Mouse (Mus musculus) granulocyte monocyte progenitor cell, adult 5-6 weeks (primary cell): Measurements from ENCODE around the gene Fam205a1. TPM values are rescaled to one million over a fixed set of nuclear protein-coding genes. Genes with fewer than 3 reads are reported as not detected.
"Not testable (repeated sequence)": the region's sequence is repeated elsewhere in the genome, so short reads cannot be mapped to it uniquely, and the experiment has no call there.

Experiments used
- ATAC-seq: replicated peaks from 2 replicates; pipeline ENCODE4 v1.8.0; 2016; ENCODE audit warnings: mild to moderate bottlenecking, moderate TSS enrichment, inconsistent platforms; ENCODE audit not compliant: poor library complexity, severe bottlenecking
- total RNA-seq, 2 experiments: library from RNA; stranded (forward) in 1 of 2; stranded (reverse) in 1 of 2; fragments of 200-712, 200-1000 nt in 1 of 2; fragments of >200 nt in 1 of 2; fragmentation: Nextera tagmentation in 1 of 2; gene quantifications; 2 replicates each; pipeline ENCODE4 v1.2.3; 2014 to 2017

Gene Fam205a1
- total RNA-seq, 2 experiments from 2014 or later: not detected

GRCm38 (mm10) chr4:42856671-42857070 lies 3.0 kb upstream of the Fam205a1 start, which contains the start of gene Gm12394:
Gene Gm12394, minus strand, starts transcription at chr4:42856771.
- ATAC-seq: not testable (repeated sequence)

Other genes with a start within 250 kb of the Fam205a1 start
- not detected in 2 replicates for gene Gm10591, start 241.7 kb downstream of the Fam205a1 start, total RNA-seq (2014; fragmentation: Nextera tagmentation)
- gene Gm10591, start 241.7 kb downstream of the Fam205a1 start, total RNA-seq (2017): not detected in 2 replicates
- gene Gm2564, start 224.2 kb downstream of the Fam205a1 start, total RNA-seq (2014; fragmentation: Nextera tagmentation): not detected in 2 replicates
- not detected in 2 replicates for gene Gm2564, start 224.2 kb downstream of the Fam205a1 start, total RNA-seq (2017)
- gene Ccl27b, start 198.6 kb downstream of the Fam205a1 start, total RNA-seq (2014; fragmentation: Nextera tagmentation): not detected in 2 replicates
- gene Ccl27b, start 198.6 kb downstream of the Fam205a1 start, total RNA-seq (2017): not detected in 2 replicates
- not detected in 2 replicates for gene Il11ra2, start 192.0 kb downstream of the Fam205a1 start, total RNA-seq (2014; fragmentation: Nextera tagmentation)
- gene Il11ra2, start 192.0 kb downstream of the Fam205a1 start, total RNA-seq (2017): not detected in 2 replicates
- gene 4930578G10Rik, start 118.3 kb downstream of the Fam205a1 start, total RNA-seq (2014; fragmentation: Nextera tagmentation): not detected in 2 replicates
- not detected in 2 replicates for gene 4930578G10Rik, start 118.3 kb downstream of the Fam205a1 start, total RNA-seq (2017)
- not detected in 2 replicates for gene Ccl19, start 97.3 kb downstream of the Fam205a1 start, total RNA-seq (2014; fragmentation: Nextera tagmentation)
- gene Ccl19, start 97.3 kb downstream of the Fam205a1 start, total RNA-seq (2017): not detected in 2 replicates
- gene Ccl21a, start 79.9 kb downstream of the Fam205a1 start, total RNA-seq (2014; fragmentation: Nextera tagmentation): not detected in 2 replicates
- not detected in 2 replicates for gene Ccl21a, start 79.9 kb downstream of the Fam205a1 start, total RNA-seq (2017)
- not detected in 2 replicates for gene Gm12394, start 2.9 kb upstream of the Fam205a1 start, total RNA-seq (2014; fragmentation: Nextera tagmentation)
- not detected in 2 replicates for gene Gm12394, start 2.9 kb upstream of the Fam205a1 start, total RNA-seq (2017)
- not detected in 2 replicates for gene Fam205c, start 20.3 kb upstream of the Fam205a1 start, total RNA-seq (2014; fragmentation: Nextera tagmentation)
- not detected in 2 replicates for gene Fam205c, start 20.3 kb upstream of the Fam205a1 start, total RNA-seq (2017)
- gene Phf24, start 62.8 kb upstream of the Fam205a1 start, total RNA-seq (2014; fragmentation: Nextera tagmentation): 0.11 and 0.21 TPM in 2 replicates
- gene Phf24, start 62.8 kb upstream of the Fam205a1 start, total RNA-seq (2017): 0.04 and 1.0 TPM in 2 replicates
- 4.4 and 16.3 TPM in 2 replicates for gene Dnajb5, start 95.9 kb upstream of the Fam205a1 start, total RNA-seq (2014; fragmentation: Nextera tagmentation)
- gene Dnajb5, start 95.9 kb upstream of the Fam205a1 start, total RNA-seq (2017): 1.0 and 1.1 TPM in 2 replicates
- gene 1700022I11Rik, start 115.7 kb upstream of the Fam205a1 start, total RNA-seq (2014; fragmentation: Nextera tagmentation): not detected in 2 replicates
- 0.22 and 0.57 TPM in 2 replicates for gene 1700022I11Rik, start 115.7 kb upstream of the Fam205a1 start, total RNA-seq (2017)
- 207 and 209 TPM in 2 replicates for gene Vcp, start 146.6 kb upstream of the Fam205a1 start, total RNA-seq (2014; fragmentation: Nextera tagmentation)
- gene Vcp, start 146.6 kb upstream of the Fam205a1 start, total RNA-seq (2017): 303 and 304 TPM in 2 replicates
- gene Fancg, start 156.6 kb upstream of the Fam205a1 start, total RNA-seq (2014; fragmentation: Nextera tagmentation): 19.9 and 29.0 TPM in 2 replicates
- gene Fancg, start 156.6 kb upstream of the Fam205a1 start, total RNA-seq (2017): 18.7 and 21.8 TPM in 2 replicates
- gene Pigo, start 171.9 kb upstream of the Fam205a1 start, total RNA-seq (2014; fragmentation: Nextera tagmentation): 15.6 and 15.8 TPM in 2 replicates
- 5.8 and 10.8 TPM in 2 replicates for gene Pigo, start 171.9 kb upstream of the Fam205a1 start, total RNA-seq (2017)
- 140 and 178 TPM in 2 replicates for gene Stoml2, start 177.8 kb upstream of the Fam205a1 start, total RNA-seq (2014; fragmentation: Nextera tagmentation)
- gene Stoml2, start 177.8 kb upstream of the Fam205a1 start, total RNA-seq (2017): 130 and 143 TPM in 2 replicates
- 2.9 and 5.1 TPM in 2 replicates for gene Fam214b, start 192.3 kb upstream of the Fam205a1 start, total RNA-seq (2014; fragmentation: Nextera tagmentation)
- gene Fam214b, start 192.3 kb upstream of the Fam205a1 start, total RNA-seq (2017): 2.1 and 5.8 TPM in 2 replicates
- gene Unc13b, start 205.1 kb upstream of the Fam205a1 start, total RNA-seq (2014; fragmentation: Nextera tagmentation): 0.13 TPM in 1 of 2 replicates, not detected in the other
- 0.52 and 0.57 TPM in 2 replicates for gene Unc13b, start 205.1 kb upstream of the Fam205a1 start, total RNA-seq (2017)